Mouse (Mus musculus): ENCODE results near the gene Cep41.

The Cep41 gene

DNA sequence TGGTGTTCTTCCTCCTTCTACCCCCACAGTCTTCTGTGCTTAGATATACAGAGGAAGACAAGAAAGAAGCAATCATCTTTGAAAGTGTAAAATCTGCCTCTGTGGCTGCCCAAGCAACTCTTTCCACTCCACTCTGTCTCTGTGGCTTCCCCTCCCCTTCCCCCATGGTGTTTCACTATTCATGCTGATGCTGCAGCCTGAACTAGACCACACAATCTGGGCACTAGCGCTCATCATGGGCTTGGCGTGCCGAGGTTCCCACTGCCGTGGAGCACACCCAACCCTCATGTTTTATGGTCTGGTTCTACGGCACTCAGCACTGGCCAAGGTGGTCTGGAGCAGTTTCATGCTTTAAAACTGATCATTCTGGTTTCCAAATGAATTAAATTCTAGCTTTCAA is 21.9 kb downstream of the Cep41 start:
- no peak for DNase-seq

GRCm38 (mm10) chr6:30667585-30667984 is 26.0 kb downstream of the Cep41 start:
- DNase-seq = no peak

GRCm38 (mm10) chr6:30666043-30666442 is 27.5 kb downstream of the Cep41 start:
- no peak for DNase-seq

DNA sequence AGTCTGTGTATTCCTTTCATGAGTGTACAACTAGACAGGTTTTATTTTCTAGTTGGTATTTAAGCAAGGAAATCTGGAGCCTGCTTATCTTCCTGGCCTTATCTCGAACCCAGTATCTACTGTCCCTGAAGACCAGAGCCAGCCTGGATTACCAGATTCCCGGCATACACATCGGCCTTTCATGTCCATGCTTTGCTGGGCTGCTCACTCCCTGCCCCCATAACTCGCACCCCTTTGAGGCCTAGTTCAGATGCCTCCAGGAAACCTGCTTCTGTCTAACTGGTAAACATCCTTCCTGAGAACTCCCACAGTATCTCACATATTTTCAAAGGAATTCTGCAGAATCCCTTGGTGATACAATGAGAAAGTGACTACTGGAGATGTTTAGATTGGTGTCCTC is 28.3 kb downstream of the Cep41 start:
- DNase-seq = no peak

GRCm38 (mm10) chr6:30664776-30665175 is 28.8 kb downstream of the Cep41 start:
- peak; percentile 24 for DNase-seq

DNA sequence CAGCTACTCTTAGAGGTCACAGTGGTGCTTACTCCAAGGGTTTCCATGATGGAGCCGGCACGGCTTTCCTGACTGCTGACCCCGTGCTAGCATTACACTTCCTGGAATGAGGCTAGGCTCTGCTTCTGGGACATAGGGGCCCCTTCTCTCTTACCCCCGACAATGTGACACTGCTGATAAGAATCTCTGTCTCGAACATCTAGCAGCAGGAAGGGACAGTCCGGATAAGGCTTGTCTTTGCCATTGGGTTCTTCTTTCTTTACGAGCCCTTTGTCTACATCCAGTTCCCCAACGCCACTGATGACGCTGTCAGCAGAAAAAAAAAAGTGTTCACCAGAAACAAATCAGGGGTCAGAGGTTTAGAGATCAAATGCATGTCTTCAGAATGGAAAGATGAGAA is 34.9 kb downstream of the Cep41 start:
- DNase-seq = no peak

GRCm38 (mm10) chr6:30657279-30657678 is 36.3 kb downstream of the Cep41 start:
- no peak for DNase-seq

GRCm38 (mm10) chr6:30654932-30655331 is 38.6 kb downstream of the Cep41 start:
- DNase-seq = no peak

- no peak for DNase-seq
Measured at GRCm38 (mm10) chr6:30654402-30654859, 39.1 kb downstream of the Cep41 start.

GRCm38 (mm10) chr6:30653518-30653917 is 40.0 kb downstream of the Cep41 start:
- no peak for DNase-seq

DNA sequence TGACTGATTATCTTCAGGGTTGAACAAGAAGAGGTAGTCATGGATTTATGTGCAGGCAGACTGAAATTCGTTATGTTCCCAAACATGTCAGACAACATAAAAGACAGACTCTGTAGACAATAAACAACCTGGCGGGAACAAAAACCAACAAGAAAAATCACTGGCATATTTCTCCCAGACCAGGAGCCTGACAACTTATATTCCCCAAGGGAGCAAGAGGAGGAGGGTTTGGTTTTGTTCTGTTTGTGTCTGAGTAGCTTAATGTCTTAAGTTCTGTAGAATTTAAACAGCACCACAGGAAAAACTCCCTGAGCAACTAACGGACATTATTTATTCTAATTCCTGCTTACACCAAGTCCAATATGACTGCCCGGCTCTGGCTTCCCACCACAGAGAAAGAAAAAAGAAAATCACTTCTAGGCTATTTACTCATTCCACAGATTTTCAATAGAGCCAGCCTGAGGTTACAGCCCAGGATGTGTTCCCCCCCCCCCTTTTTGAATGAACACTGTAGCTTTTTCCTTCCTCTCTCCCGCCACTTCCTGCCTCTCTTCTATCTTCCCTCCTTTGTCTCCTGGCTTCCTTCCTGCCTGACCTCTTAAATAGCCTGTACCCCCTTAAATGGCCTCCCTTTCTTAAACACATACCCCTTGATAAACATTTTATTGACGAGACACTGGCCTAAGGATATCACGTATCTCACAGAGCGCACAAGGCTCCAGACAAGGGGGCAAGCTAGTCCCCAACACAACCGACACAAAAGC is 40.9 kb downstream of the Cep41 start:
- no peak for DNase-seq

GRCm38 (mm10) chr6:30649651-30650296 is 43.8 kb downstream of the Cep41 start:
- DNase-seq = peak; percentile 53

DNA sequence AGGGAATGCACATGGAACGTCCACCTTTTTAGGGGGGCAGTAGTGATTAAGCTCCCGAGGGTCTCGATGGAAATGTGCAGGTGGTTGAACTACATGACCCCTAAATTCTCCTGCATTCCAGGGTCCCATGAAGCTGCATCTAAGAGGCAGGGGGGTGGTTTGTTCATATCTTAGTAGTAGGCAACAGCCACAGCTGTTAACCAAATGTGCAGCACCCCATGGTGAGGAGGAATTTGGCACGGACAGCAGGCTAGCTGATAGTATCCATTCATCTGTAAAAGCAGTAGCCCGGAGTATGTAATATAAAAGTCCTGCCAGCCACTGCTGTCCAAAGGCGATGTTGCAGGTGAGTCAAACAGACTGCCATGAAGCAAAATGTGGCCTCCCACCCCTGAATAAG is 48.2 kb downstream of the Cep41 start:
- DNase-seq = no peak

DNA sequence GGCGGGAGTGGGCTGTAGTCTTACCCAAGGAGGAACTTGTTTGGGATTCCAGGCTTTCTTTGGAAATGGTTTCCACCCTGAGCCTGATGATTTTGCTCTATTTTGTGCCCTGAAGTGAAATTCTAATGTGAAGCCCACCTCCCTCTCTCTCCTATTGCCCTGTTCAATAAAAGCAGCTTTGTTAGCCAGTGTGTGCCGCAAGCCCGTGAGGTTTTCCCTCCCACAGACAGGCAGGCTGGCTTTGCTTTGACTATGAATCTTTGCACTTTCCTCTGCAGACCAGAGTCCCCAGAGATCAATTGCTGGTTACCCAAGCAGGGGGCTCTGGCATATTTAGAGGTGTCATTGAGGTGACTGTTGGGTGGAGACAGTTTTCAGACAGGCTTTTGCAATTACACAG is 49.1 kb downstream of the Cep41 start:
- no peak for DNase-seq

GRCm38 (mm10) chr6:30643694-30644460 is 49.7 kb downstream of the Cep41 start:
- no peak for DNase-seq

DNA sequence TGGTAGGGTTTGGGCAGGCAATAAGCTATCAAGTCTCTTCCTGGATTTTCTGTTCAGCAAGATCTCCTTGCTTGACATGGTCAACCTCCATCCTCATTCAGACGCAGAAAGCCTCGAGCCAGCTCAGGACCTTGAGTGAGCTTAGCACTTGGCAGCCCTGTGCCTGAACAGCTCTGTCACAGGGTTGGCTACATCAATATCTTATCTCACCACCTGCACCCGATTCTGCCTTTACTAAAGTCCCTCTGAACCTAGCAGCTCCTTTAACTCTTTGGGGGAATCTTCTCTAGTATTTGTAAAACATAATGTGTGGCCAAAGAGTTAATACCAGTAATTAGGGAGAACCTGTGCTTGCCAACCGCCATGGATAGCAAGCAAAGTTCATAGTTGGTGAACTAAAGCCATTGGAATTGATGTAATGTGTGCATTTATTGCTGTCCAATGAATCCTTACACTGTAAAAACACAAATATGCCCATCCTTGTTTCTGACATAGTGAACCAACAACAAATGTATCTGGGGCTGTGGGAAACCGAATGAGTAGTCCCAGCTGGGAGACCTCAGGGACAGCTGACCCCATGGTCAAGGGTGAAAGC is 54.8 kb downstream of the Cep41 start, which contains the start of gene Cpa1:
Cpa1 (plus strand) TSS at position 545 of the 595 bp plus-strand sequence.
- DNase-seq = no peak

GRCm38 (mm10) chr6:30636186-30636842 is 57.2 kb downstream of the Cep41 start:
- no peak for DNase-seq

GRCm38 (mm10) chr6:30635361-30635862 is 58.1 kb downstream of the Cep41 start:
- no peak for DNase-seq

GRCm38 (mm10) chr6:30629989-30630388 is 63.6 kb downstream of the Cep41 start:
- no peak for DNase-seq

DNA sequence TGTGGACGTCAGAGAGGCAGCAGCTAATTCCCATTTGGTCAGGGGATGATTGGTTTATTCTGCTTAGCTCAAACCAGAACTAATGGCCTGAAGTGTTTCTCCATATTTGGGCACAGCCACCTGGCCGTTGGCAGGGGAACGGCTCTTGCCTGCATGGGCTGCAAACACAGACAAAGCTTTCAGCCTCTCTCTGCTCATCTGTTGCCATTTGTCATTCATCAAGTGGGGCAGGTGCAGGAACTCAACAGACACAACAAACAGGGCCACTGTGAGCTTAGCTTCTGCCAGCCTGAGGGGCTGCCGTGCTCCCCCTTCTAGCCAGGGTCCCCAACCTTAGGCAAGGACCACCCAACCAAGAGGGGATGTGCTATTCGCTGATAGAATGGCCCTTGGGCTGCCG is 65.4 kb downstream of the Cep41 start:
- DNase-seq = peak; percentile 69

DNA sequence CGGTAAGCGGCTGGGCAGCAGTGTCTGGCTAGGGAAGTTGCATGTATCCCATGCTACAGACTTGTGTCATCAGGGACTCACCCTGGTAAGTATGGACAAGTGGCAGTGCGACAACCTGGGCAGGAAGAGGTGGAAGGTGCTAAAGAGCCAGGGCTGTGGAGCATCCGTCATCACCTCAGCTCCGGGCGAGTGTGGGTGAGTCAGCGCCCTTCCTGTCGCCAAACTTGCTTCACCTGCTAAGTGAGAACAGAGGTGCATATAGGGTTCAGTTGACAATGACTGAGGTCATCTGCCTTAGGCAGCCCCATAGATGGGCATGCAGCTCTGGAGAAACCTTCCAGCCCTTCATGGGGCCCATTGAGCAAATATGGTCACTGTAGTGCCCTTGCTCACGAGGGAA is 68.8 kb downstream of the Cep41 start:
- no peak for DNase-seq

DNA sequence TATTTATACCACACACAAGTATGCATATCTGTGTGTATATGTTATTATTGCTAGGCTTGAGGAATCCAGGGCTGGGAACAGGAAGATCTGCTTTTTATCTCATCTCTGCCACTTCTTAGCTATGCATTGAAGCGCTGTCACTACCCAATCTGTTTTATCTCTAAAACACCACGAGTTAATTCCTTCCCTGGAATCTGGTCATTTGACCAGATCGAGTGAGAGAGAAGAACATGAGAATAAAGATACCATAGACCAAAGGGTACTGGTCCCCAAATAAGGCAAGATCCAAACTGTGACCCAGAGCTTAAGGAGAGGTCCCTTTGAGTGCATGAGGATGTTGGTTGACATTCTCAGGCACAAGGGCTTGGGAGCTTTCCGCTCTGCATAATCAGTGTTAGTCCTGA is 71.6 kb downstream of the Cep41 start:
- no peak for DNase-seq
